Mouse (Mus musculus) liver, postnatal 0 days (tissue): ENCODE measurements around the gene Sae1.

Experiments
- CTCF ChIP-seq: sonication (generic); IDR thresholded peaks from 2 replicates; pipeline ENCODE4 v1.5.1; 2016; ENCODE audit warnings: antibody characterized with exemption, low read depth
- EP300 ChIP-seq: IDR thresholded peaks from 2 replicates; pipeline ENCODE4 v1.6.1; 2016; ENCODE audit warnings: antibody characterized with exemption, low read depth, mild to moderate bottlenecking

- no peak for TF ChIP-seq CTCF
- no peak for TF ChIP-seq EP300
These were observed 99.8 kb downstream of the Sae1 start for GRCm38 (mm10) chr7:16287791-16288190.
